12 mouse cellular contexts compared by ENCODE assay signal in genomic region chr2:27666719-27667118, GRCm38 (mm10). TPM values are rescaled to one million over a fixed set of nuclear protein-coding genes. Genes with fewer than 3 reads are reported as not detected.
DNase-seq lines count a peak whose midpoint lies in the region; ATAC-seq lines count a peak whose summit lies in the region.
"Had no signal": no experiment of that assay in that cellular context is flagged by ENCODE, and none has a peak within 500 bp of the region (broad histone marks: within the 10 kb centered on the region; RNA-seq: fewer than 3 reads in every experiment).

No protein-coding gene starts in this region.

- H3K4me2 ChIP-seq in intestine, embryonic 16.5 days (ENCODE audit: low read depth, low read length): no peak overlapping the region
- H3K4me2 ChIP-seq in intestine, embryonic 15.5 days (replicated peaks): no peak overlapping the region
- H3K4me2 ChIP-seq in midbrain, embryonic 16.5 days (ENCODE audit: low read length): no peak overlapping the region

- no peak overlapping the region for H3K9ac ChIP-seq in intestine, embryonic 16.5 days (ENCODE audit: low read depth, low read length)
- no peak overlapping the region for H3K9ac ChIP-seq in intestine, embryonic 15.5 days
- H3K9ac ChIP-seq in midbrain, embryonic 16.5 days (ENCODE audit: low read depth, low read length): no peak overlapping the region

- no peak overlapping the region for H3K4me3 ChIP-seq in intestine, embryonic 16.5 days (ENCODE audit: low read length)
- no peak overlapping the region for H3K4me3 ChIP-seq in intestine, embryonic 15.5 days (replicated peaks)
- H3K4me3 ChIP-seq in midbrain, embryonic 16.5 days (ENCODE audit: low read depth, low read length): no peak overlapping the region
- H3K4me3 ChIP-seq: myocyte had no signal

- WGBS in intestine, embryonic 16.5 days: 46% methylated on average over 4 of the region's 4 CpGs
- 49% methylated on average over 4 of the region's 4 CpGs for WGBS in intestine, embryonic 15.5 days
- 18% methylated on average over 4 of the region's 4 CpGs for WGBS in midbrain, embryonic 16.5 days

- no peaks in the 10 kb centered on the region for H3K36me3 ChIP-seq in intestine, embryonic 16.5 days (ENCODE audit: control insufficient read depth, insufficient read depth, low read length)
- no peaks in the 10 kb centered on the region for H3K36me3 ChIP-seq in intestine, embryonic 15.5 days
- H3K36me3 ChIP-seq in midbrain, embryonic 16.5 days (ENCODE audit: control insufficient read depth, insufficient read depth, low read length): no peaks in the 10 kb centered on the region

- H3K9me3 ChIP-seq in intestine, embryonic 16.5 days (ENCODE audit: control insufficient read depth, low read length): no peaks in the 10 kb centered on the region
- no peaks in the 10 kb centered on the region for H3K9me3 ChIP-seq in intestine, embryonic 15.5 days
- H3K9me3 ChIP-seq in midbrain, embryonic 16.5 days (replicated peaks; ENCODE audit: control insufficient read depth, low read length, poor library complexity, severe bottlenecking): no peaks in the 10 kb centered on the region

- no peaks in the 10 kb centered on the region for H3K27me3 ChIP-seq in intestine, embryonic 16.5 days (replicated peaks; ENCODE audit: control insufficient read depth, insufficient read depth, low read length)
- no peaks in the 10 kb centered on the region for H3K27me3 ChIP-seq in intestine, embryonic 15.5 days (replicated peaks)
- no peaks in the 10 kb centered on the region for H3K27me3 ChIP-seq in midbrain, embryonic 16.5 days (ENCODE audit: control insufficient read depth, insufficient read depth, low read depth, low read length)

- no peak for ATAC-seq in intestine, embryonic 16.5 days
- ATAC-seq in intestine, embryonic 15.5 days: no peak
- peak; percentile 51; the same call in 1 of the 2 replicates for ATAC-seq in midbrain, embryonic 16.5 days

- H3K4me1 ChIP-seq in intestine, embryonic 16.5 days (ENCODE audit: control insufficient read depth, insufficient read depth, low read length): peaks cover 20% of the 10 kb centered on the region
- H3K4me1 ChIP-seq in intestine, embryonic 15.5 days (replicated peaks): peaks cover 23% of the 10 kb centered on the region
- H3K4me1 ChIP-seq in midbrain, embryonic 16.5 days (ENCODE audit: control insufficient read depth, insufficient read depth, low read length): peaks cover 5% of the 10 kb centered on the region; the same call in 1 of the 2 replicates

- peak overlapping the region; percentile 6; the same call in 1 of the 2 replicates for H3K27ac ChIP-seq in intestine, embryonic 16.5 days (ENCODE audit: low read length)
- no peak overlapping the region for H3K27ac ChIP-seq in intestine, embryonic 15.5 days
- no peak overlapping the region for H3K27ac ChIP-seq in midbrain, embryonic 16.5 days (ENCODE audit: low read length)

- peak; percentile 57 for DNase-seq in 3T3-L1 (ENCODE audit: low read depth, low spot score)
- peak; percentile 27 for DNase-seq in embryo, embryonic 10.5 days (ENCODE audit: low spot score)
- no peak for DNase-seq in cerebellum, adult 11-12 months
- no peak for DNase-seq in kidney, adult 11 months
- DNase-seq: adrenal gland, postnatal 10 days; gastrocnemius, postnatal 25 days; kidney, adult 2 months; layer of hippocampus, adult 9-11 months had no signal

RNA-seq across cellular contexts. Expression of gene Rxra, which starts 9.5 kb away (rescaled TPM):
- 9.9 and 11.4 TPM in 2 replicates for polyA plus RNA-seq in intestine, embryonic 16.5 days (2015; fragmentation: Nextera tagmentation; extraction: Ambion mirVana)
- 11.7 and 12.5 TPM in 2 replicates for polyA plus RNA-seq in intestine, embryonic 15.5 days (2015; fragmentation: Nextera tagmentation; extraction: Ambion mirVana)
- 2.5 and 2.8 TPM in 2 replicates for polyA plus RNA-seq in midbrain, embryonic 16.5 days (2015; fragmentation: Nextera tagmentation; extraction: Ambion mirVana)

Comparison
In these comparisons a context has a peak if more than half of its experiments do, and no peak if none do; other contexts are left out.
1. DNase-seq: peak in 3T3-L1 (single experiment) and embryo, embryonic 10.5 days (single experiment); none in cerebellum, adult 11-12 months (single experiment) and kidney, adult 11 months (single experiment).